Mouse (Mus musculus) lung, embryonic 14.5 days (tissue): Measurements from ENCODE around the gene C1qtnf3. TPM values are rescaled to one million over a fixed set of nuclear protein-coding genes. Genes with fewer than 3 reads are reported as not detected.

Source experiments
- ATAC-seq: fragments of 200-750 bp; cut with Nextera tagmentation; 2 replicates; pipeline ENCODE4 v1.8.0; 2017; ENCODE audit warnings: mild to moderate bottlenecking, moderate TSS enrichment, moderate library complexity; ENCODE audit not compliant: insufficient read depth
- DNase-seq: peaks from one replicate; pipeline ENCODE4 v3.0.0-alpha.2; 2015
- H3K27ac ChIP-seq: fragments of 300-500 bp; sonication (generic); 2 replicates; pipeline ENCODE4 v1.5.1; 2014; ENCODE audit warnings: low read depth, mild to moderate bottlenecking, moderate library complexity
- H3K27me3 ChIP-seq: fragments of 300-500 bp; sonication (generic); 2 replicates; pipeline ENCODE4 v1.6.1; 2014; ENCODE audit warnings: low read length, control low read depth; ENCODE audit not compliant: insufficient read depth
- H3K36me3 ChIP-seq: fragments of 300-500 bp; sonication (generic); 2 replicates; pipeline ENCODE4 v1.6.1; 2014; ENCODE audit warnings: control low read depth; ENCODE audit not compliant: insufficient read depth
- H3K4me1 ChIP-seq: fragments of 300-500 bp; sonication (generic); 2 replicates; pipeline ENCODE4 v1.6.1; 2014; ENCODE audit warnings: antibody characterized with exemption, control low read depth; ENCODE audit not compliant: insufficient read depth
- H3K4me2 ChIP-seq: fragments of 300-500 bp; sonication (generic); 2 replicates; pipeline ENCODE4 v1.6.1; 2014; ENCODE audit warnings: mild to moderate bottlenecking
- H3K4me3 ChIP-seq: fragments of 300-500 bp; sonication (generic); 2 replicates; pipeline ENCODE4 v1.5.1; 2014; ENCODE audit warnings: low read depth, low read length
- H3K9ac ChIP-seq: fragments of 300-500 bp; sonication (generic); 2 replicates; pipeline ENCODE4 v1.6.1; 2014
- H3K9me3 ChIP-seq: fragments of 300-500 bp; sonication (generic); 2 replicates; pipeline ENCODE4 v1.6.1; 2016; ENCODE audit warnings: low read depth, low read length, control low read depth
- CTCF ChIP-seq: IDR thresholded peaks from 2 replicates; pipeline ENCODE4 v1.5.1; 2016; ENCODE audit warnings: antibody characterized with exemption, low read depth
- WGBS: fragments of 180-500 bp; shearing (Covaris S2); extraction: QIAGEN DNeasy Blood & Tissue Kit; methylation state at CpG from one replicate; pipeline ENCODE4 v1.1.7; 2014; 5-methylcytosine and 5-hydroxymethylcytosine counted together
- polyA plus RNA-seq: library from polyadenylated mRNA; unstranded; fragments of >200 nt; fragmentation: Nextera tagmentation; extraction: Ambion mirVana; gene quantifications from 2 replicates; pipeline ENCODE4 v1.2.1, GENCODE M21; 2014

Gene C1qtnf3
- polyA plus RNA-seq, 1 experiment from 2014 or later = 0.14 TPM

DNA sequence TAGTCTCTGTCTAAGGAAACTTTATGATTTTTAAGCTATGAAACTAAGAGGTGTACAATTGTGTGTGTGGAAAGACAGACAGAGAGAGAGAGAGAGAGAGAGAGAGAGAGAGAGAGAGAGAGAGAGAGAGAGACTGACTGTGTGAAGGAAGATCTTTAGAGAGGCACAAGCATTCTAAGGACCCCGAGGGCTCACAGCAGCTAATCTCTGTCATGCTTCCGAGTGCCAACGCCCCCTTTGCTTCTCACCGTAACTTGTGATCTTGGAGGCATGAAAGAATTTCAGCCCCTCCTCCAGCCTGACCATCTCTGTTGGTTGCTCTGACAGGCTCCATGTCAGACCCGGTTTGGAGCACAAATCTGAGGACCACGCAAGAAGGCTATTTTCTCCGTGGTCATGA, 48.3 kb downstream of the C1qtnf3 start, which contains the start of gene Slc45a2:
Gene Slc45a2 (plus strand): TSS at position 301 of the 400 bp plus-strand sequence.
- 50% methylated on average over 7 of the region's 7 CpGs for WGBS
- Histone ChIP-seq H3K9ac (no peak within 1 kb of the TSS), H3K27ac (no peak within 1 kb of the TSS), H3K27me3 (no peaks in the 10 kb centered on the region), H3K4me2 (peak within 1 kb of the TSS; percentile 23; the same call in 1 of the 2 replicates), H3K4me3 (no peak within 1 kb of the TSS), H3K4me1 (no peaks in the 10 kb centered on the region), H3K36me3 (no peaks in the 10 kb centered on the region), H3K9me3 (no peaks in the 10 kb centered on the region)
- no peak for TF ChIP-seq CTCF
- DNase-seq (no peak), ATAC-seq (no peak)

DNA sequence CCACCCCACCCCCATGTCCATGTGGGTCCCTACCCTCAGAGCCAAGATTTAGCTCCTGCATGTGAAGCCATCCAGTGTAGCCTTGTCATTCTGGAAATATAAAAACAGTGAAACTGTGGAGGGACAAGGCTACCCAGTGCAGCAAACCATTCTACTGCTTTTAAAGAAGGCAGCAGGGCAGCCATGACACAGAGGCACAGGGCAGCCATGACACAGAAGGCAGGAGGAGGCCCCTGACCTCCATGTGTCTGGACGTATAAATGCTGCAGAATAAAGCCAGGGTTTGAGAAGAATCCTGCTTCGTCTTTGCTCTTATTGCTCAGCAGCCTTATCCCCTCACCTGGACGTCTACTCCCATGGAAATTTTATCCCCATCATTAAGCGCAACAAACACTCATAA, 51.7 kb downstream of the C1qtnf3 start:
- 82% methylated on average over 4 of the region's 4 CpGs for WGBS

DNA sequence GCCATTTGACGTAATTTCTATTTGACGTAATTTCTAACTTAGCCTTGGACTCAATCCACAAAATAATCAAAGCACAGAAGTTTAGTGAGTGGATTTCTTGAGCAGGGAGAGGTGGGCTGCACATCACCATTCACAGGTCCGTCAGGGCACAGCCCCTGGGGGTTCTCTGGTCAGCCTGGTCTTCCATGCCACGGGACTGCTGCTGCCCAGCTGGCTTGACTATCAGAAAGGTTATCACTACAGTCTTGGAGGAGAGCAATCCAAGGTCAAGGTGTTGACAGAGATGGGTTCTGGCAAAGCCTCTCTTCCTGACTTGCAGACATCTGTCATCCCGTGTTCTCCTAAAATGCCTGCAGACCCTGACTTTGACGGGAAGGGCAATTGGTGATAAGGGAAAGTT, 52.5 kb downstream of the C1qtnf3 start:
- DNase-seq (no peak), ATAC-seq (no peak)
- Histone ChIP-seq H3K9ac (no peak overlapping the region), H3K4me1 (no peaks in the 10 kb centered on the region), H3K4me2 (no peak overlapping the region), H3K9me3 (no peaks in the 10 kb centered on the region), H3K4me3 (no peak overlapping the region), H3K27me3 (no peaks in the 10 kb centered on the region), H3K27ac (no peak overlapping the region), H3K36me3 (no peaks in the 10 kb centered on the region)
- WGBS = 35% methylated on average over 6 of the region's 6 CpGs
- no peak for TF ChIP-seq CTCF

More for the DNA sequence above, 51.7 kb downstream of the C1qtnf3 start:
- Histone ChIP-seq H3K36me3 (no peaks in the 10 kb centered on the region), H3K9ac (no peak overlapping the region), H3K4me2 (no peak overlapping the region), H3K4me1 (no peaks in the 10 kb centered on the region), H3K9me3 (no peaks in the 10 kb centered on the region), H3K27ac (no peak overlapping the region), H3K27me3 (no peaks in the 10 kb centered on the region), H3K4me3 (no peak overlapping the region)
- TF ChIP-seq CTCF = no peak
- ATAC-seq = no peak
- no peak for DNase-seq

DNA sequence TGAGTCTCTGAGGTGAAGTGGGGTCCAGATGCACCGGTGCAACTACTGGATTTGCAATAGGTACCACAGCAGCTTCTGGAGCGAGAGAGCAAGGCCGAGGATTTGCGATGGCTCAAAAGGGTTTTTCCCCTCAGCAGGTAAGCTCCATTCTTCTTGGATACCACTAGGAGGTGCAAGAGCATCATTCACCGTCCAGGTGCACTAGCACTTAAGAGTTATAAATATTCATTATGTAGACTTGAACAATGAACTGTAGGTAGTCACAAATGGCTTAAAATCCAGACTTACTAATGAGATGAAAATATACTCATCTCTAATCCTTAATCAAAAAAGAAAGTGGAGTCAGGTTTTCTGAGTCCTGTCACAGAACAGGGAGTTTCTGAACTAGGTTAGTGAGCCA, 56.6 kb downstream of the C1qtnf3 start:
- H3K9ac ChIP-seq = no peak overlapping the region
- no peaks in the 10 kb centered on the region for H3K9me3 ChIP-seq
- 16% methylated on average over 5 of the region's 5 CpGs for WGBS
- H3K4me3 ChIP-seq = no peak overlapping the region
- peak; percentile 65 for TF ChIP-seq CTCF
- DNase-seq = peak; percentile 49
- no peak overlapping the region for H3K4me2 ChIP-seq
- H3K27me3 ChIP-seq = no peaks in the 10 kb centered on the region
- H3K36me3 ChIP-seq = no peaks in the 10 kb centered on the region
- no peak overlapping the region for H3K27ac ChIP-seq
- no peak for ATAC-seq
- no peaks in the 10 kb centered on the region for H3K4me1 ChIP-seq

DNA sequence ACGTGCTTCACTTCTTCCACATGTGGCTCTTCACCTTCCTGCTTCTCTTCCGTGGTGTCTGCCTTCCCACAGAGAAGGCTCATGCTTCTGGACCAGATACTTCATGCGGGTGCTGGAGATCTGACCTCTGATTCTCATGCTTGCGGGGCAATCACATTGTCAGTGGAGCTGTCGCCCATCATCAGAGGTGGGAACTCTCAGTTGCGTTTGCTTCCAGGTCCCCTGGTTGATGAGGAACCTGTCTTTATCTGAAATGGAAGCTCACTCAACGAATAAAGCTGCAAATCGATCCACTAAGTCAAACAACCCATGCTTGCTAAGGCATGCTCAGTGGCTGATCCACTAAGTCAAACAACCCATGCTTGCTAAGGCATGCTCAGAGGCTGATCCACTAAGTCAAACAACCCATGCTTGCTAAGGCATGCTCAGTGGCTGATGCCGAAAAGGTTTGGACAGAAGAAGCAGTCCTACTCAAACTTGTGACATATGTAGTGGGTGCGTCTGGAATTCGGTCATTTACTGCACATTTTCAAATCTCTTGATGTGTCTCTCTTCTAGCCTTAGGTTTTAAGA, 58.9 kb downstream of the C1qtnf3 start:
- Histone ChIP-seq H3K27ac (no peak overlapping the region), H3K36me3 (no peaks in the 10 kb centered on the region), H3K9me3 (no peaks in the 10 kb centered on the region), H3K27me3 (no peaks in the 10 kb centered on the region), H3K4me1 (no peaks in the 10 kb centered on the region), H3K9ac (no peak overlapping the region), H3K4me2 (no peak overlapping the region), H3K4me3 (no peak overlapping the region)
- ATAC-seq (no peak), DNase-seq (no peak)
- 73% methylated on average over 11 of the region's 11 CpGs for WGBS
- no peak for TF ChIP-seq CTCF

DNA sequence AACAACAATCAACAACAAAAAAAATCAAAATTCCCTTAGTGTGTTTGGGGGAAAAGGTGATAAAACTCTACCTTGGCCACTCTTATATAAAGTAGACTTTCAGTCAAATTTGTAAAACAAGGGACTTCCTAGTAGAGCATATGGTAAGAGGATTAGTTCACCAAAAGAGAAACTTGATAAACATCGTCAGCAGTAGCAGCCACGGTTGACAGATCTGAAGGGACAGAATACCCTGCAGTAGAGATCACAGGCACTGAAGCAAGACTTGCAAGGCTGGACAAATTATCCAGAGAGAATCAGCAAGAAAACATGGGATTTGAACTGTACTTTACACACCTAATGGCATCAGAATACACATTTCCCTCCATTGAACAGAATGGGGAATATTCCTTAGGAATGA, 62.8 kb downstream of the C1qtnf3 start:
- Histone ChIP-seq H3K9me3 (no peaks in the 10 kb centered on the region), H3K27me3 (no peaks in the 10 kb centered on the region), H3K4me1 (no peaks in the 10 kb centered on the region), H3K27ac (no peak overlapping the region), H3K4me2 (no peak overlapping the region), H3K36me3 (no peaks in the 10 kb centered on the region), H3K4me3 (no peak overlapping the region), H3K9ac (no peak overlapping the region)
- DNase-seq = no peak
- WGBS = 49% methylated on average over 2 of the region's 2 CpGs
- no peak for ATAC-seq
- no peak for TF ChIP-seq CTCF

DNA sequence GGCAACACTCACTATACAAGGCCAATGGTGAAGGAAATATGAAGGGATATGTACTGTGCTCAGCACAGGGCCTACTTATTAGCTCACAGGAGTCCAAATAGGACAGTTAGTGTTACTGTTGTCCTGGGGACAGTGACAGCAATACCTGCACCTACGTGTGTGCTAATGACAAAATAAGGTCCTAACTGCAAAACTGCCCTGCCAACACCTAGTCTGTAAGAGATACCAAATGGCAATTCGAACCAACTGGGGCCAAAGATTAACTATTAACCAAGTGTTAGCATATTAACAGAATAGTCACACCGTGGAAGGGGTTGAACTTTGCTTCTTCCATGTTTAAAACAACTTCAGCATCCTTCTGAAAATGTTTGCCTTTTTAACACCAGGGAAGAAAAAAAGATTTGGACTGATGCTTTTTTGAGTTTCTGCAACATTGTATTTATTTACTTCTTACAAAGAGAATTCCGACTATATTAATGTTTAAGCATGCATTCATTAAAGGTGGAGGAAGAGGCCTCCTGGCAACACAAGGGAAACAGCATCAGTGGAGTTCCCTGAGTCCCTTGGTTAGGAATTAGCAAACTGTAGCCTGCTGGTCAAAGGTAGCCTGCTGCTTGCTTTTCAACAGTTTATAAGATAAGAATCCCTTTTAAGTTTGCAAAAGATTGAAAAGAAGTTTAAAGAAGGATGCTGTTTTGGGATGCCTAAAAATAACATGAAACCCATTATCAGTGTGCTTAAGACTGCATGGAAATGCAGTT, 74.8 kb downstream of the C1qtnf3 start:
- 45% methylated on average over 4 of the region's 4 CpGs for WGBS
- no peak for DNase-seq
- no peak overlapping the region for H3K27ac ChIP-seq

More for the DNA sequence above, 74.8 kb downstream of the C1qtnf3 start:
- Histone ChIP-seq H3K27me3 (no peaks in the 10 kb centered on the region), H3K4me3 (no peak overlapping the region), H3K4me2 (no peak overlapping the region), H3K9ac (no peak overlapping the region), H3K4me1 (no peaks in the 10 kb centered on the region), H3K36me3 (no peaks in the 10 kb centered on the region), H3K9me3 (no peaks in the 10 kb centered on the region)
- no peak for ATAC-seq
- no peak for TF ChIP-seq CTCF

Other genes with a start within 250 kb of the C1qtnf3 start
- 73.1 and 74.7 TPM in 2 replicates for gene Rai14, start 237.7 kb upstream of the C1qtnf3 start, polyA plus RNA-seq
- gene Amacr, start 29.4 kb downstream of the C1qtnf3 start, polyA plus RNA-seq = 14.3 and 14.6 TPM in 2 replicates
- gene Slc45a2, start 48.4 kb downstream of the C1qtnf3 start, polyA plus RNA-seq = not detected in 2 replicates
- 0.04 and 0.07 TPM in 2 replicates for gene Rxfp3, start 85.7 kb downstream of the C1qtnf3 start, polyA plus RNA-seq
- 6.8 and 7.0 TPM in 2 replicates for gene Adamts12, start 112.5 kb downstream of the C1qtnf3 start, polyA plus RNA-seq